Mouse (Mus musculus) liver, adult 2 months (tissue): ENCODE measurements at regions not wholly inside any gene's neighbourhood (a gene's known extent, or its start where the extent isn't known, plus 50 kb on each side); places are given as distances from the start of the nearest gene placed in this dataset.

Experiments used
- CTCF ChIP-seq: fragments of 200-500 bp; IDR thresholded peaks from 2 replicates; pipeline ENCODE4 v1.5.1; 2011; ENCODE audit warnings: low read depth, low read length, control low read depth
- POLR2A ChIP-seq: fragments of 200-500 bp; IDR thresholded peaks from 2 replicates; pipeline ENCODE4 v1.6.1; 2011; ENCODE audit warnings: low read length, control low read depth; ENCODE audit not compliant: insufficient read depth; ENCODE audit errors: extremely low read depth

GRCm38 (mm10) chr7:63820286-63820685 lies 96.4 kb upstream of the E030018B13Rik start:
- TF ChIP-seq CTCF: no peak
- TF ChIP-seq POLR2A: no peak
